Mouse (Mus musculus): Measurements from ENCODE around the gene Rwdd4a. TPM values are rescaled to one million over a fixed set of nuclear protein-coding genes. Genes with fewer than 3 reads are reported as not detected.

Gene Rwdd4a
- polyA plus RNA-seq, 1 experiment from 2014 or later: 49.3 TPM

- WGBS: 89% methylated on average over 5 of the region's 5 CpGs
- Histone ChIP-seq H3K27ac (no peak overlapping the region), H3K9me3 (replicated peaks) (no peaks in the 10 kb centered on the region), H3K27me3 (ENCODE audit: low read depth, poor library complexity, severe bottlenecking) (no peaks in the 10 kb centered on the region), H3K36me3 (peaks cover 82% of the 10 kb centered on the region), H3K4me3 (no peak overlapping the region), H3K4me1 (no peaks in the 10 kb centered on the region)
- DNase-seq (ENCODE audit: low spot score): no peak
Observed at GRCm38 (mm10) chr8:47544094-47544493, 10.6 kb downstream of the Rwdd4a start.

DNA sequence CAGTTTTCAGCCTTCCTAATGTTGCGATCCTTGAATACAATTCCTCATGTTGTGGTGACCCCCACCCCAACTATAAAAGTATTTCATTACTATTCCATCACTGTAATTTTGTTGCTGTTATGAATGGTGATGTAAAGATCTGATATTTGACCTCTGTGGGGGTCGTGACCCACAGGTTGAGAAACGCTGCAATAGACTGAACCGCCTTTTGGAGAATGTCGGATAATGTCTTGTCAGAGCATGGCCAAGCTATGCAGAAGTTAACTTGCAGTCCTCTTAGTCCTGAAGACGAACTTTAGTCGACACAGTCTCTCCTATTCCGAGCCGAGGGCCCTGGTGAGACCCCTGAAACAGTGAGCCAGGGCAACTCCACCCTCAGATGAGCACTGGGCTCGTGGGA, 13.6 kb downstream of the Rwdd4a start:
- no peaks in the 10 kb centered on the region for H3K4me1 ChIP-seq
- peaks cover 88% of the 10 kb centered on the region for H3K36me3 ChIP-seq
- H3K27ac ChIP-seq: no peak overlapping the region
- no peak for DNase-seq (ENCODE audit: low spot score)
- H3K9me3 ChIP-seq (replicated peaks): no peaks in the 10 kb centered on the region
- H3K27me3 ChIP-seq (ENCODE audit: low read depth, poor library complexity, severe bottlenecking): no peaks in the 10 kb centered on the region
- 98% methylated on average over 10 of the region's 10 CpGs for WGBS
- no peak overlapping the region for H3K4me3 ChIP-seq

DNA sequence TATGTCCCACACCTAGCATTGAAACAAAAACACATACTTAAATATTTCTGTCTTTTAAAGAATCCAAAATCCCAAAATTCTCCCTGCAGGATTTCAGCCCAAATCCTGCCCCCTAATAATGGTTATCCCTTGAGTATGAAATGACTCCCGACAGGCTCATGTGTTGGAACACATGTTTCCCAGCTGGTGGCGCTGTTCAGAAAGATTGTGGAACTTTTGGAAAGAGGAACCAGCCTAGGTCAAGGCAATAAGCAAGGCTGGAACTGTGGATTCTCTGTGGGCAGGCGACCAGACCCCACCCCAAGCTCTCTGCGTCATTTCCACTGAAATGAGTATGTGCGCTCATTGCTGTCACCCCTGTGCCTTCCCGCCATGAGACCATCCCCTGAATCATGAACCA, 20.1 kb downstream of the Rwdd4a start:
- Histone ChIP-seq H3K9me3 (replicated peaks) (no peaks in the 10 kb centered on the region), H3K4me3 (no peak overlapping the region), H3K27me3 (ENCODE audit: low read depth, poor library complexity, severe bottlenecking) (no peaks in the 10 kb centered on the region), H3K4me1 (no peaks in the 10 kb centered on the region), H3K27ac (no peak overlapping the region), H3K36me3 (peaks cover 41% of the 10 kb centered on the region)
- WGBS: 85% methylated on average over 6 of the region's 6 CpGs
- no peak for DNase-seq (ENCODE audit: low spot score)

DNA sequence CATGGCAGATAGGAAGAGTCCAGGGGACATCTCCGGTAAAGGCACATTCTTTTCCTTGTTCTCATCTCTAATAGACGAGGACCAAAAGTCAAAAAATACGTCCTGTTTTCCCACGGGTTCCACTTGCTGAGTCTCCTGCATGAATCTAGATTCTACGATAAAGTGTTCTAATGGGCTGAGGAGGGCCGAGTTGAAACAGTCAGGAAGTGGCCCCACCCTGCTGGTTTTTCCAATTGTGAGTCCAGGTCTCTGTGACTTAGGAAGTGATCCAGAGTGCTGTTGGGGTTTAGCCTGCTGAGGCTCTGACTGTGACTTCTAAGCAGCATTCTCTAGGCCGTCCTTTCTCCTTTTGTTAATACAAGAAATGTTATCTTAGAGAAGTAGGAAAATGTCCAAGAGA, 23.0 kb downstream of the Rwdd4a start:
- WGBS: 89% methylated on average over 7 of the region's 7 CpGs
- H3K27me3 ChIP-seq (ENCODE audit: low read depth, poor library complexity, severe bottlenecking): no peaks in the 10 kb centered on the region
- H3K9me3 ChIP-seq (replicated peaks): no peaks in the 10 kb centered on the region

DNA sequence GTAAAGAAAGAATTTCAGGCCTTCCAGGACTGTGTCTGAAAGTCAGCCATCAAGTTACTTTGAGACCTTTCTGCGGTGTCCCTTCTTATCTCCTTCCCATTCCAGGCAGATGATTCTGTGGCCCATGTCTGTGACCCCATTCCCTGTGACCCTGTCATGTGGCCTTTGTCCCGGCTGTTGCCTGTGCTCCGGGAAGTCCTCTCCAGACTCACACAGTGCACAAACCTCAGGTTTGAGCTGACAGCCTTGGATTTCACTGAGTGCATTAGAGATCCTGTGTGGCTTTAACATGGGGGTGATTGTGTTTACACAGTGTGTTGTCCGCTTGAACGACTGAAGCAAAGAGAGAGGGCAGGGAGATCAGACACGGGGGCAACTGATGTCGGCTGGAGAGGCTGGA, 24.8 kb downstream of the Rwdd4a start:
- 74% methylated on average over 7 of the region's 7 CpGs for WGBS
- Histone ChIP-seq H3K4me1 (no peaks in the 10 kb centered on the region), H3K27ac (no peak overlapping the region), H3K36me3 (peaks cover 6% of the 10 kb centered on the region), H3K27me3 (ENCODE audit: low read depth, poor library complexity, severe bottlenecking) (no peaks in the 10 kb centered on the region), H3K9me3 (replicated peaks) (no peaks in the 10 kb centered on the region), H3K4me3 (no peak overlapping the region)
- DNase-seq (ENCODE audit: low spot score): no peak

More for the DNA sequence above, 23.0 kb downstream of the Rwdd4a start:
- Histone ChIP-seq H3K4me1 (no peaks in the 10 kb centered on the region), H3K4me3 (no peak overlapping the region), H3K36me3 (peaks cover 13% of the 10 kb centered on the region), H3K27ac (no peak overlapping the region)
- DNase-seq (ENCODE audit: low spot score): no peak

- no peaks in the 10 kb centered on the region for H3K27me3 ChIP-seq (ENCODE audit: low read depth, poor library complexity, severe bottlenecking)
- WGBS: 92% methylated on average over 7 of the region's 7 CpGs
Observed at GRCm38 (mm10) chr8:47560801-47561200, 27.3 kb downstream of the Rwdd4a start.

DNA sequence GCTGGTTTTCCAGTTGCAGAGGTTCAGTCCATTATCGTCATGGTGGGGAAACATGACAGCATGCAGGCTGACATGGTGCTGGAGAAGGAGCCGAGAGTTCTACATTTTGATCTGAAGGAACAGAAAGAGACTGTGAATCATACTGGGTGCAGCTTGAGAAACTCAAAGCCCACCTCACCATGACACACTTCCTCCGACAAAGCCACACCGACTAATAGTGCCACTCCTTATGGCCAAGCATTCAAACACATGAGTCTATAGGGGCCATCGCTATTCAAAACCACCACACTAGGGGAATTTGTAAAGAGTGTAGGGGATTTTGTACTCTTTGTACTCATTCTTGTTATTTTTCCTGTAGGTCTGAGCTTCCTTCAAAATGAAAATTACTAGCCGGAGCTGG, 33.1 kb downstream of the Rwdd4a start:
- Histone ChIP-seq H3K4me1 (no peaks in the 10 kb centered on the region), H3K9me3 (replicated peaks) (no peaks in the 10 kb centered on the region), H3K36me3 (no peaks in the 10 kb centered on the region), H3K4me3 (no peak overlapping the region), H3K27me3 (ENCODE audit: low read depth, poor library complexity, severe bottlenecking) (no peaks in the 10 kb centered on the region), H3K27ac (no peak overlapping the region)
- no peak for DNase-seq (ENCODE audit: low spot score)
- 96% methylated on average over 6 of the region's 6 CpGs for WGBS

More at GRCm38 (mm10) chr8:47560801-47561200, 27.3 kb downstream of the Rwdd4a start:
- H3K4me3 ChIP-seq: no peak overlapping the region
- H3K36me3 ChIP-seq: no peaks in the 10 kb centered on the region
- no peak for DNase-seq (ENCODE audit: low spot score)
- no peak overlapping the region for H3K27ac ChIP-seq
- no peaks in the 10 kb centered on the region for H3K9me3 ChIP-seq (replicated peaks)
- no peaks in the 10 kb centered on the region for H3K4me1 ChIP-seq

- no peak for DNase-seq (ENCODE audit: low spot score)
- 85% methylated on average over 5 of the region's 5 CpGs for WGBS
- Histone ChIP-seq H3K36me3 (no peaks in the 10 kb centered on the region), H3K27me3 (ENCODE audit: low read depth, poor library complexity, severe bottlenecking) (no peaks in the 10 kb centered on the region), H3K4me3 (no peak overlapping the region), H3K9me3 (replicated peaks) (no peaks in the 10 kb centered on the region), H3K4me1 (no peaks in the 10 kb centered on the region), H3K27ac (no peak overlapping the region)
Observed at GRCm38 (mm10) chr8:47568098-47568497, 34.6 kb downstream of the Rwdd4a start.

DNA sequence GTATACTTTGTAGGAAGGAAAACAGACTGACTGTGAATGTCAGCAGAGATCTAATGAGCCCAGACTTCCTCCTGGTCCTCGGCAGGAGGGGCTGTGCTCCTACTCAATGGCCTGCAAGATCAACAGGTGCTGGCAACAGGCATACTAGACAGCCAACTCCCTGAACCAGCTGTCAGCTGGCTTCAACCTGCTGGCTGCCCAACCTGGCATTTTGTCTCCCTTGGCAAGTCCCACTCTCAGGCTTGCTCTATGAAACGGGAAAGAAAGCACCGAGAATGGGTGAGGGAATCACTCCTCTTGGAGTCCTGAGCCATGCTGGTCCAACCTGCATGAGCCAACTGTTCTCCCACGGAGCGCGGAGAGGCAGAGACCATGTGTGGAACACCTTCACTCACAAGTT, 36.7 kb downstream of the Rwdd4a start:
- no peaks in the 10 kb centered on the region for H3K36me3 ChIP-seq
- H3K27me3 ChIP-seq (ENCODE audit: low read depth, poor library complexity, severe bottlenecking): no peaks in the 10 kb centered on the region
- no peaks in the 10 kb centered on the region for H3K4me1 ChIP-seq
- WGBS: 93% methylated on average over 6 of the region's 6 CpGs
- H3K27ac ChIP-seq: no peak overlapping the region
- H3K9me3 ChIP-seq (replicated peaks): no peaks in the 10 kb centered on the region
- no peak for DNase-seq (ENCODE audit: low spot score)
- H3K4me3 ChIP-seq: no peak overlapping the region

DNA sequence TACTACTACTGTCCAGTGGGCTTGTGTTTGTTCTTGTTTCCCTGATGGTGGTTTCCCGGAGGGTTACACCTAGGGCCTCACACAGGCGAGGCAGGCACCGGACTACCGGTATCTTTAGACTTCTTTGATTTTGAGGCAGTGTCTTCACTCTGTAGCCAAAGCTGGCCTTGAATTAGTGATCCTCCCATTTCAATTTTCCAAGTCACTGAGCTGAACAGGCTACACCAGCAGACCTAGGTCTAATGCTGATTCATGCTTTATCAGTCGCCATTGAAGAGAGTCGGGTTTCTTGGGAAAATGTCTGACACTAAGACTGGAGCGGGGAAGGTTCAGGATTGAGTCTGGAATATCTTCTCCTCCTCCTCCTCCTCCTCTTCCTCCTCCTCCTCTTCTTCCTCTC, 40.0 kb downstream of the Rwdd4a start:
- Histone ChIP-seq H3K4me1 (no peaks in the 10 kb centered on the region), H3K9me3 (replicated peaks) (no peaks in the 10 kb centered on the region)
- 92% methylated on average over 7 of the region's 7 CpGs for WGBS

GRCm38 (mm10) chr8:47581454-47581853, 48.0 kb downstream of the Rwdd4a start:
- H3K36me3 ChIP-seq: no peaks in the 10 kb centered on the region
- H3K4me1 ChIP-seq: no peaks in the 10 kb centered on the region
- H3K27me3 ChIP-seq (ENCODE audit: low read depth, poor library complexity, severe bottlenecking): no peaks in the 10 kb centered on the region
- no peak for DNase-seq (ENCODE audit: low spot score)
- no peaks in the 10 kb centered on the region for H3K9me3 ChIP-seq (replicated peaks)
- no peak overlapping the region for H3K4me3 ChIP-seq
- 86% methylated on average over 7 of the region's 7 CpGs for WGBS
- no peak overlapping the region for H3K27ac ChIP-seq

More for the DNA sequence above, 40.0 kb downstream of the Rwdd4a start:
- DNase-seq (ENCODE audit: low spot score): no peak
- Histone ChIP-seq H3K4me3 (no peak overlapping the region), H3K27me3 (ENCODE audit: low read depth, poor library complexity, severe bottlenecking) (no peaks in the 10 kb centered on the region), H3K36me3 (no peaks in the 10 kb centered on the region), H3K27ac (no peak overlapping the region)

GRCm38 (mm10) chr8:47588616-47589015, 55.2 kb downstream of the Rwdd4a start:
- WGBS: 96% methylated on average over 5 of the region's 5 CpGs

DNA sequence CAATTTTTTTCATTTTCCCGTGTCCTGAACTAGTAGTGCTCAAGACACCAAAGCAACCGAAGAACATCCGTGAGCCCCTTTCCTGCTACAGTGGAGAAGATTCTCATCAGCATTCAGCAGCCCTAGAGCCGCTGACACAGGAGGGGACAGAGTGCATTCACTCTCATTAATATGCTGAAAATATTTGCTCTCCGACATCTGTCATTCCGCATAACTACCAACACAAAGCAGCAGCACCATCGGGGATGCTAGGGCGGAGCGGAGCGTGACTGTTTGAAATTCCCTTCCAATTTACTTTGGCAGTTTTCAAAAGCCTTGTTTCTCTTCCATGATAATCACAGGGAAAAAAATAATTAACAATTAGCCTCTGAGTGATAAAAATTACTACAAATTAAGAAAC, 56.9 kb downstream of the Rwdd4a start:
- Histone ChIP-seq H3K27me3 (ENCODE audit: low read depth, poor library complexity, severe bottlenecking) (no peaks in the 10 kb centered on the region), H3K4me3 (no peak overlapping the region), H3K4me1 (no peaks in the 10 kb centered on the region), H3K36me3 (no peaks in the 10 kb centered on the region), H3K27ac (no peak overlapping the region), H3K9me3 (replicated peaks) (no peaks in the 10 kb centered on the region)
- 93% methylated on average over 10 of the region's 10 CpGs for WGBS
- no peak for DNase-seq (ENCODE audit: low spot score)

More at GRCm38 (mm10) chr8:47588616-47589015, 55.2 kb downstream of the Rwdd4a start:
- Histone ChIP-seq H3K4me1 (no peaks in the 10 kb centered on the region), H3K4me3 (no peak overlapping the region), H3K36me3 (no peaks in the 10 kb centered on the region), H3K27ac (no peak overlapping the region), H3K27me3 (ENCODE audit: low read depth, poor library complexity, severe bottlenecking) (no peaks in the 10 kb centered on the region), H3K9me3 (replicated peaks) (no peaks in the 10 kb centered on the region)
- no peak for DNase-seq (ENCODE audit: low spot score)

DNA sequence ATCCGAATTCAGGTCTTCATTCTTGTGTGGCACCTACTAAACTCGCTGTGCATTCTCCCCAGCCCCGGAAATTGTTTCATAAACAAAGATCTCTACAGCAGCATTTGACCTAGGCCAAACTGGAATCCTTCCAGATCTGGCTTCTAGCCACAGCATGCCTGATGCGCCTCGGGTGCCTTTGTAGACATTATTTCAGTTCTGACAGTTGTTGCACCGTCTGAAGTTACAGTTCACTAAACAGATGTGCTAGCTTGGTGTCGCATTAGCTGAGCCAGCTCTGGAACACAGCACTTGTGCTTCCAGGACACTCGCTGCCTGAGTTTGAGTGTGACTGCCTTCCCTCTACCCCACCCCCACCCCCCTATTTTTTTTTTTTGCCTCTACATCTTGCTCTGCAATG, 67.2 kb downstream of the Rwdd4a start:
- Histone ChIP-seq H3K4me3 (no peak overlapping the region), H3K4me1 (no peaks in the 10 kb centered on the region), H3K36me3 (no peaks in the 10 kb centered on the region), H3K9me3 (replicated peaks) (no peaks in the 10 kb centered on the region), H3K27me3 (ENCODE audit: low read depth, poor library complexity, severe bottlenecking) (no peaks in the 10 kb centered on the region), H3K27ac (no peak overlapping the region)
- DNase-seq (ENCODE audit: low spot score): no peak
- 84% methylated on average over 8 of the region's 8 CpGs for WGBS

Measured in limb, embryonic 10.5 days (tissue).